Mouse (Mus musculus) mouse embryonic stem cell (cell line): ENCODE measurements around the gene Ube2a.

Experiments used
- in situ Hi-C, 2 experiments: fragments of 300-500 bp; cut with MboI; formaldehyde crosslinking; loops; 1 replicate in 1 of 2; 3 replicates in 1 of 2; pipeline ENCODE4 v1.14.3; 2019 to 2020; ENCODE audit warnings: low sequenced_read_pairs in 2 of 2, low pct_unique_long_range_greater_than_20kb in 1 of 2, mixed read lengths in 1 of 2; ENCODE audit not compliant: unreplicated experiment in 1 of 2

The Ube2a gene

DNA sequence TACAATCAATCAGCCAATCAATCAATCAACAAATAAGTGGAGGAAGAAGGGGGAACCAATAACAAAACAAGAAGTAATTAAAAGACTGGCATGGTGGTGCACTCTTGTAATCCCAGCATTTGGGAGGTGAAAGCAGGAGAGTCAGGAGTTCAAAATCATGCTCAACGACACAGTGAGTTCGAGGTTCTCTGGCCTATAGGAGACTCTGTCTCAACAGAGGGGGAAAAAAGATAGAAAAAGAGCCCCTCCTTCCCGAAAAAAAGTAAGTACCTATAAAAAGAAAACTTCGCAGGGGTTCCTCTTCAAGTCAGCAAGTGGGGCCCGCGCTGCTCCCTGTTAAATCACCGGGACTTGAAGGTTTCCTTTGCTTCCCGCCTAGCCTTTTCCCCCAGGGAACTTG, at the start of gene Ube2a, which contains the start of gene C330007P06Rik:
Gene Ube2a, plus strand, starts transcription at position 136 of the 400 bp plus-strand sequence.
Gene C330007P06Rik, minus strand, starts transcription at position 347 of the 400 bp plus-strand sequence.
- in situ Hi-C loops: no loop called here

DNA sequence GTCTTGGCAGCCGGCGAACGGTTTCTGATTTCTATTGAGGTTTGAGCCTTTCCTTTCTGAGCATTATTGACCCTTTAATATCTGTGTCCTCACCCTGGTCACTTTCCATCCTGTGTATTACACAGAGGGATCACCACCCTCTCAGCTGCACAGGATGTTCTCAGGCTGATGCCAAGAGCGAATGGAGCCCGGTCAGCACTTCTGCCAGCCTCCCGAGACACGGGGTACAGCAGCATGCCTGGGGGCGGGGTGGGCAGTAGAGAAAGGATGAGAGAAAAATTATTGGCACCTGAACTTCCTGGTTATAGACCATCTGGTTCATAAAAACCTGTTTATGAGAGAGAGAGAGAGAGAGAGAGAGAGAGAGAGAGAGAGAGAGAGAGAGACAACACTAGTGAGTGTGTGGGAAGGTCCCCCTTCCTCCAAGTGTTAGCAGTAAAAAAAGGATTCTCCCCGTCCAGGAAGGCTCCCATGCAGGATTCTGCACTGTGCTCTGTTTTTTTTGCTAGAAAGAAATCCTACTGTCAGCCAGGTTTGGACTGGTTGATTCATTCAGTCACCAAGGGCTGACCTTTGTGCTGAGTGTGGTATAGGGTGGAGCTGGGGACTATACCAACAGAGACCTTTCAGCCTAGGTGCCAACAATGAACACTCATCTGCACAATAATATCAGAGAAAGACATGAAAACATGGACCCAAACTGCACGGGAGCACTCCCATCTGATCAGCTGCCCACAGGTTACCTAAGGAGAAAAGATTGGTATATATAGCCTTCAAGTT, 49.6 kb upstream of the Ube2a start:
- in situ Hi-C loops: loop anchor here (5.0 to 10.0 kb wide), 2 partner anchors 67 to 69 kb away; no protein-coding TSS in a partner anchor

DNA sequence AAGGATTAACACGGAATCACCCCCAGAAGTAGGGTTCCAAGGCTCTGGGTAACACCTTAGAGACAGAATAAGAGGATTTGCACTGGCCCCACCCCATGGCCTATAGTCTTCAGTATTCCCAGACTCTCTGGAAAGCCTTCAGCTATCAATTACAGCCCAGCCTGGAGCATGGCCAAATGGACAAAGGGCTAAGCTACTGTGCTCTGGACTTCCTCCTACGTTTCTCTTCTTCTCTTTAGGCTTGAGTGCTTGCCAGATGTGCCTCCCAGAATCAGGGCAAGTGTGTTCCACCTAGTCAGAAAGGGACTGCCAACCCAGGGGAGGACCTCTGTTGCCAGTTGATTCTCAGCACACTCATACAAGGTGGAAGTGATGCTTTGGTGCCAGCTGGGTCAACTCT, 48.7 kb upstream of the Ube2a start:
- in situ Hi-C loops: loop anchor here in 1 of 2 experiments (10.0 kb wide), 1 partner anchor 70 kb away; no protein-coding TSS in a partner anchor

DNA sequence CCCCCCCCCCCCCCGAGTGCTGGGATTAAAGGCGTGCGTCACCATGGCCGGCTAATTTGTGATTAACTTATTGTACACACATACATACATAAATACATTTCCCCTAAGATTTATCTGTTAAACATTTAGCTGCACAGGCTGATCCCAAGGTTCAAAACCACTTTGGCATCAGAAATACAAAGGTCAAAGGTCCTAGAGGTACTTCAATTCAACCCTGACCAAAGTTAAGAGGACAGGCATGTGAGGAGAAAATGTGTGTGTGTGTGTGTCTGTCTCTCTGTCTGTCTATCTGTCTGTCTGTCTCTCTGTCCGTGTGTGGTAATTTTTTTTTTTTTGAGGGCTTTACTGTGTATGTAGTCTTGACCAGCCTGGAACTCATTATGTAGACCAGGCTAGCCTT, 46.8 kb upstream of the Ube2a start:
- in situ Hi-C loops: loop anchor here in 1 of 2 experiments (10.0 kb wide), 1 partner anchor 72 kb away; no protein-coding TSS in a partner anchor

DNA sequence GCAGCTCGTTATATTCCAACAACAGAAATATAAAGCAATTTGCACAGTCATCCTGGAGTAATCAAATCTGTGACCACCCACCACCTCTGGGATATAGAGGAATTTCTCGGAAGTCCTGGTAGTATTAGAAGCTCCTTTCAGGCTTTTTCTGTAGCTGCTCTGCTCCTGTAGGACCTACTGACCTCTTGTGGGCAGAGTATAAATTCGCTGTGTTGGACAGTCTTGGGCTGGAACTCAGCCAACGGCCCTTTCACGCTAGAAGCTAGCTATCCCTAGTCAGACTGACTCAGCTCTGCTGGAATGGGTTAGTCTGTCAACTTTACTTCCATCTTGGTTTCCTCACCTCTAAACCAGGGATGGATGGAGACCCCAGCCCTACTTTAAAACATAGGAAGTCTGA, 43.4 kb upstream of the Ube2a start:
- in situ Hi-C loops: loop anchor here in 1 of 2 experiments (5.0 kb wide), 1 partner anchor 52 kb away; no protein-coding TSS in a partner anchor

DNA sequence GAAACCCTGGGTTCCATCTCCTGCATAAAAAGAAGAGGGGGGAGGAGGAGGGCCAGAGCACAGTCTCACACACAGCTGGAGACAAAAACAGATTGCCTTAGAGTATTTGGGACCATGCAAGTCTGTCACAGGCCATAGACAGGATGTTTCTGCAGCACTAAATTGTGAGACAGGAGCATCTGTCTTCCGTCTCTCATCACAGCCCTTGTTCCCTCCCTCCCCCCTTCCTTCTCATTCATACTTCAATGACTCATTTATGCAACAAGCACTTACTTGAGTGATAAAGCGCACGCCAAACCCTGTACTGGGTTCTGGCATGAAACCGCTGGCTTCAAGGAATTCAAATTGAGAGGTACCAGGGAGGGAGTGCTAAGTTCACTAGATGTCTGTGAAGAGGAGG, 42.1 kb upstream of the Ube2a start:
- in situ Hi-C loops: loop anchor here in 1 of 2 experiments (5.0 kb wide), 1 partner anchor 51 kb away; no protein-coding TSS in a partner anchor

DNA sequence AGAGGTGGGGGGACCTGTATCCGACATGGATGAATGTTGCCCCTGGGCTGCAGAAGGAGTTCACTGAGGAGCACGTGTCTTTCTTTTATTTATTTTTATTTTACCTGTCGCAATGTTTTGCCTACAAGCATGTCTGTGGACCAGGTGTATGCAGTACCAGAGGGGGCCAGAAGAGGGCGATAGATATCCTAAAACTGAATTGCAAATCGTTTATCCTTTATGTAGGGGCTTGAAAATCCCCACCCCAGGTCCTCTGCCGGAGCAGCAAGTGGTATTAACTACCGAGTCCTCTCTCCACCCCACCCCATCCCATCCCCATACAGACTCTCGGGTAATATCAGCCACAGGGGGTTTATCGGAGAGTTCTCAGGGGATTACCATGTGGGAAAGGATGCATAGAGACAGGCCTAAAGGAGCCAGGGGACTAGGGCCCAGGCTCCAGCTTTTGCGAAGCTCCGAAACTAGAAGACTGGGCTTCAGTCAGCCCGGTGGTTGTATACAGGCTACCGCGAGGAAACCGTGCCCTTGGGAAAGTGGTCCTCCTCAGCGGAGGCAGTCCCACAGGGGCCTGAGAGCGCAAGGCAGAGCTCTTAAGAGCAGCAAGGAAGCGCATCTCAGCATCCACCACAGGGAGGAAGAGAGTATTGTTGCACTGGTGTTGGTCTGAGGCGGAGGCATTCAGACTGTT, 40.2 kb upstream of the Ube2a start:
- in situ Hi-C loops: loop anchor here in 1 of 2 experiments (5.0 kb wide), 1 partner anchor 49 kb away; no protein-coding TSS in a partner anchor

DNA sequence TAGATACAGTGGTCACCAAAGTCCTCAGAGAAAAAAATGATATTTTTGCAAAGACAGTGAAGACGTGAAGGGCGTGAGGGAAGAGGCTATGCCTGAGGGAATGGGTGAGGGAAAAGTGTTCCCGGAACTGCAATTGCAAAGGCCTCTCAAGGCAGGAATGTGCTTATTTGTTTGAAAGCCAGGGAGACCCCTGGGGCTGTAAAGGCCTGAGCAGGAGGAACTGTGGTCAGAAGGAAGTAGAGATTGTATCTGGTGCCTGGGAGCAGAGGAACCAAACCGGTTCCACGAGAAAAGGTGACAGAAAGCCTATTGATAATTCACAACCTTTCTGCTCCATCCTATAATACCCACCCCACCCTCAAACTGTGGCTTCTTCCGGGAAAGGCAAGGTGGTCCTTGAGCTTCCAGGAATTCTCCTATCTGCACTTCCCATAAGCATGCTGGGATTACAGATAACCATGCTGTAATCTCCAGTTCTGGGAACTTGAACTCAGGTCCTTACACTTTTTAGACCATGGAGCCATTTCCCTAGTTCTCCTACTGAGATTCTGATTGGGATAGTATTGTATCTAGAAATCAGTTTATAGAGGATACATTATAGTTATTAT, 36.5 kb upstream of the Ube2a start:
- in situ Hi-C loops: no loop called here

DNA sequence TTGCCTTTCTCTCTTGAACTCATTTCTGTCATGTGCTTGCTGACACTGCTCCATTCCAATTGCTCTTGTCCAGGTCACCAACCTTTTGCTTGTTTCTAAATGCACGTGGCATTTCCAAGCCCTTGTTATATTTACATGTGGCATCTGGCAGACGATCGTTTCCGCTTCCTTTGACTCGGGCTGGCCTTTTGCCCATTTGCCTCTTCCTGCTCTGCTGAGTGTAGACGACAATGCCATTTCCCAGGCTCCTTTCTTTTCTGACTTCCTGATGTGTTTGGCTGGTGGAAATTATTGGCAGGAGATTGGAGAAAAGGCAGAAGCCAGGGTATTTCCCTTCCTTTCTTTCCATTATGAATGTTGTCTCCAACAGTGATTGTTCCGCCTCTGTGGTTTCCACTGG, 34.3 kb upstream of the Ube2a start:
- in situ Hi-C loops: no loop called here

DNA sequence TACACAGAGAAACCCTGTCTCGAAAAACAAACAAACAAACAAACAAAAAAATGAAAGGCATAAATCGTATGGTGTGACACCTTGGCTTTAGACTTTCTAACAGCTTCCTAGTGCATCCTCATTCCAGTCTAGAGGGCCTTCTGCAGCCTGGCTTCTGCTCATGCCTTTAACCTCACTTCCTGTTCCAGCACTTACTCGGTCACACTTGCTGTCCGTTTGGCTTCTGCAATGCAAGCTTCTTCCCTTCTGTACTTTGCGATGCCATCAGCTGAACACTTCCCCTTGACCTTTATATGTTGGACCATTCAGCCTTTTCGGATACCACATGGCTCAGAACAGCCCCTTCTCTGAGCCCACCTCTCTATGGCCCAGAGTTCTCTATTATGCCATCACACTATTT, 32.0 kb upstream of the Ube2a start:
- in situ Hi-C loops: no loop called here

DNA sequence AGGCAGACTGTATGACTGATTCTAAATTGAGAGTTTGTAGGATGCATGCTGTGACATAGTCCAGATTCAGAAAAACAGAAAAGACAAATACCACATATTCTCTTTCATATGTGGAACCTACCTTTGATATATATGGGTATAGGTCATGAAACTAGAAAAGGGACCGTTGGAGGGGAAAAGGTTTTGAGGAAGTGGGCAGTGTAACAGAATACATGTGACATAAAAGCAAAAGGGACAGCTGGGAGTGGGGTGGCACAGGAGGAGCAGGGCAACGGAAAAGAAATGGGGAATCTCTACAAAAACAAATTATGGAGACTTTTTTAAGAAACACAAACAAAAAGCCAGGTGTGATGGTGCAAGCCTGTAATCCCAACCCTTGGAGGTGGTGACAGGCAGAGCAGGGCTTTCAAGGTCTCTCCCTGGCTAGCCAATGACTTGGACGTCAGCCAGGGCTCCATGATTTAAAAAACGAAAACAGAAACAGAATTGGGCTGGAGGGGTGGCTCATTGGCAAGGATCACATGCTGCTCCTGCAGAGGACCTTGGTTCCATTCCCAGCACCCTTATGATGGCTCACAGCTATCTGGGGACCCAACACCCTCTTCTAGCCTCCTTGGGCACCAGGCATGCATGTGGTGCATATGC, 30.2 kb upstream of the Ube2a start:
- in situ Hi-C loops: no loop called here

GRCm38 (mm10) chrX:36847152-36847551, 26.5 kb upstream of the Ube2a start:
- in situ Hi-C loops: no loop called here

DNA sequence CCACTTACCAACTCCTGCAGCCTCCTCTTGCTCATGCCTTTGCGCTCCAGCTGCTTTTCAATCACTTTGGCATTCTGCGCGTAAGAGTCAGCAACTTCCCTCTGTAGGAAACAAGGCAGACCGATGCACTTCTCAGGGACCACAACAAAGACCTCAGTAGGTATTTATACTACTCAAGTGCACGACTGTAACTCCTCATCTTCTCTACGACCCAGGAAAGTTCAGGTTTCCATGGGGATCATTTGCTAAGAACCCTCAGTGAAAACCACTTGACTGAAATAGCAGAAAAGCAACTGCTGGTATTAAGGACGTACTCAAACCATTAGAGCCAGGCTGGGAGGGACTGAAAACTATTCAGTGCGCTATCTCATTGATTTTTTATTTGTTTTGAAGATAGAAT, 21.1 kb upstream of the Ube2a start:
- in situ Hi-C loops: no loop called here

- in situ Hi-C loops: no loop called here
Observed at GRCm38 (mm10) chrX:36863766-36864608, 9.7 kb upstream of the Ube2a start.

DNA sequence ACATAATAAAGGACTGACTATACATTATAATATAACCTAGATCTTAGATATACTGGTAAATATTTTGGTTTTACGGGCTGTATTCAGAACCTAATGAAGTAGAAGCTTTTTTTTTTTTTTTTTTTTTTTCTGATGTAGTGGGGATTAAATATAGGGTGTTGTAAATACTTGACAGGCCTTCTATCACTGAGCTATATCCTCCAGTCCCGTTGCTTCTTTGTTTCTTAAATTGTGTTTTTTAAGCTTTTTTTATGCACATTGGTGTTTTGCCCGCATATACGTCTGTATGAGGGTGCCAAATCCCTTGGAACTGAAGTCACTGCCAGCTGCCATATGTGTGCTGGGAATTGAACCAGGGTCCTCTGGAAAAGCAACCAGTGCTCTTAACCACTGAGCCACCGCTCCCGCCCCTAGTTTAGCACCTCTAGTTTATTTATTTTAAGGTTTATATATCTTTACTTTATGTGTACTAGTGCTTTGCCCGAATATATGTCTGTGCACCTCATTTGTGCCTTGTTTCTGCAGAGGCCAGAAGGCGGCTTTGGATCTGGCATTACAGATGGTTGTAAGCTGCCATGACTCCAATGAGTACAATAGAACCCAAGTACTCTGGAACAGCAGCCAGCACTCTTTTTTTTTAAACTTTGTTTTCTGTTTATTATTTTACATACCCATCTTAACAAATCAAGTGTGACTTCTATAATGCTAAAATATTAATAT, 8.9 kb upstream of the Ube2a start:
- in situ Hi-C loops: no loop called here

GRCm38 (mm10) chrX:36870372-36870771, 3.3 kb upstream of the Ube2a start:
- in situ Hi-C loops: no loop called here

GRCm38 (mm10) chrX:36874178-36874696, 537 bp downstream of the Ube2a start:
- in situ Hi-C loops: no loop called here
